Mouse (Mus musculus): ENCODE measurements at regions not wholly inside any gene's neighbourhood (a gene's known extent, or its start where the extent isn't known, plus 50 kb on each side); places are given as distances from the start of the nearest gene placed in this dataset.

- Histone ChIP-seq H3K9me3 (replicated peaks; ENCODE audit: low read length) (no peaks in the 10 kb centered on the region), H3K9ac (ENCODE audit: insufficient read depth, low read depth) (no peak overlapping the region), H3K36me3 (replicated peaks in 1 of 2; ENCODE audit: control insufficient read depth in 1 of 2, insufficient read depth in 1 of 2, low read length in 1 of 2) (no peaks in the 10 kb centered on the region), H3K4me2 (ENCODE audit: insufficient read depth, low read depth, poor library complexity, severe bottlenecking) (no peak overlapping the region), H3K27ac (ENCODE audit: insufficient read depth, low read depth) (no peak overlapping the region), H3K4me1 (ENCODE audit: control insufficient read depth in 1 of 2, insufficient read depth in 2 of 2) (peaks cover 0 to 7% of the 10 kb centered on the region in 2 experiments; a peak in 1 of 4 replicates), H3K27me3 (replicated peaks) (no peaks in the 10 kb centered on the region), H3K4me3 (replicated peaks in 1 of 3; ENCODE audit: low read depth in 2 of 3, low read length in 2 of 3, poor library complexity in 1 of 3) (no peak overlapping the region), H3K79me2 (replicated peaks; ENCODE audit: control insufficient read depth, extremely low read depth, insufficient read depth, poor library complexity, severe bottlenecking) (no peaks in the 10 kb centered on the region)
- dilution Hi-C loops (cut with MboI; ENCODE audit: extremely low pct_ligation_motif_present, extremely low pct_unique_long_range_greater_than_20kb, low sequenced_read_pairs) = no loop called here
- in situ Hi-C loops (cut with MboI; ENCODE audit: low pct_ligation_motif_present, low pct_unique_long_range_greater_than_20kb, low sequenced_read_pairs) = loop anchor here (25.0 kb wide), 1 partner anchor 386 kb away; the partner anchor contains the start of gene Ptger4
- DNase-seq (ENCODE audit: extremely low read depth) = no peak
- TF ChIP-seq POLR2AphosphoS2 (IDR thresholded peaks at IDR 0.05; ENCODE audit: low read depth, low read length) (no peak), MEF2A (IDR thresholded peaks at IDR 0.05; ENCODE audit: borderline replicate concordance, low read depth, low read length) (no peak), ZNF384 (IDR thresholded peaks at IDR 0.05; ENCODE audit: low read depth, low read length) (no peak), NRF1 (IDR thresholded peaks at IDR 0.05; ENCODE audit: low read depth, low read length) (no peak), ZKSCAN1 (IDR thresholded peaks at IDR 0.05; ENCODE audit: borderline replicate concordance, low read depth, low read length) (no peak), KAT2A (IDR thresholded peaks at IDR 0.05; ENCODE audit: insufficient replicate concordance, low read length) (no peak), CTCF (conservative IDR thresholded peaks at IDR 0.05 in 1 of 2, IDR thresholded peaks at IDR 0.05 in 1 of 2; ENCODE audit: low read depth in 2 of 2, low read length in 2 of 2) (no peak), HCFC1 (IDR thresholded peaks at IDR 0.05; ENCODE audit: low read depth, low read length) (no peak), UBTF (IDR thresholded peaks at IDR 0.05; ENCODE audit: low read depth, low read length) (no peak), ETS1 (conservative IDR thresholded peaks at IDR 0.05; ENCODE audit: low read depth, low read length) (no peak), ELF1 (IDR thresholded peaks at IDR 0.05; ENCODE audit: low read depth, low read length) (no peak), MAX (IDR thresholded peaks at IDR 0.05; ENCODE audit: low read length) (no peak), MYC (IDR thresholded peaks at IDR 0.05; ENCODE audit: low read depth, low read length) (no peak), GABPA (IDR thresholded peaks at IDR 0.05; ENCODE audit: insufficient replicate concordance, low read depth, low read length) (no peak), E2F4 (IDR thresholded peaks at IDR 0.05; ENCODE audit: insufficient replicate concordance, low read depth, low read length) (no peak), PAX5 (IDR thresholded peaks at IDR 0.05; ENCODE audit: low read length) (no peak), JUND (conservative IDR thresholded peaks at IDR 0.05; ENCODE audit: low read depth, low read length) (no peak), NELFE (IDR thresholded peaks at IDR 0.05; ENCODE audit: low read depth, low read length) (no peak)
Observed at GRCm38 (mm10) chr15:5623021-5623420, 379.0 kb upstream of the Ptger4 start.

- no peak overlapping the region; the same call in 1 of the 2 replicates for H3K4me2 ChIP-seq (ENCODE audit: insufficient read depth, low read depth, poor library complexity, severe bottlenecking)
- no peaks in the 10 kb centered on the region for H3K9me3 ChIP-seq (replicated peaks; ENCODE audit: low read length)
- H3K79me2 ChIP-seq (replicated peaks; ENCODE audit: control insufficient read depth, extremely low read depth, insufficient read depth, poor library complexity, severe bottlenecking) = no peaks in the 10 kb centered on the region
- H3K4me1 ChIP-seq (ENCODE audit: control insufficient read depth in 1 of 2, insufficient read depth in 2 of 2) = peaks cover 0 to 7% of the 10 kb centered on the region in 2 experiments; a peak in 1 of 4 replicates
- no peaks in the 10 kb centered on the region for H3K36me3 ChIP-seq (replicated peaks in 1 of 2; ENCODE audit: control insufficient read depth in 1 of 2, insufficient read depth in 1 of 2, low read length in 1 of 2)
- no peak overlapping the region for H3K27ac ChIP-seq (ENCODE audit: insufficient read depth, low read depth)
- no peaks in the 10 kb centered on the region for H3K27me3 ChIP-seq (replicated peaks)
- TF ChIP-seq RCOR1 (conservative IDR thresholded peaks at IDR 0.05; ENCODE audit: low read depth, low read length) = no peak
- TF ChIP-seq JUND (conservative IDR thresholded peaks at IDR 0.05; ENCODE audit: low read depth, low read length) = peak; percentile 28; the same call in 1 of the 2 replicates
- TF ChIP-seq IRF4 (IDR thresholded peaks at IDR 0.05; ENCODE audit: low read depth, low read length) = peak; percentile 68; the same call in 1 of the 2 replicates
- TF ChIP-seq MEF2A (IDR thresholded peaks at IDR 0.05; ENCODE audit: borderline replicate concordance, low read depth, low read length) = peak; percentile 85
- TF ChIP-seq JUN (IDR thresholded peaks at IDR 0.05; ENCODE audit: insufficient read depth, low read depth, low read length) = peak; percentile 11; the same call in 1 of the 2 replicates
- DNase-seq (ENCODE audit: extremely low read depth) = peak; percentile 18
- in situ Hi-C loops (cut with MboI; ENCODE audit: low pct_ligation_motif_present, low pct_unique_long_range_greater_than_20kb, low sequenced_read_pairs) (no loop called here), dilution Hi-C loops (cut with MboI; ENCODE audit: extremely low pct_ligation_motif_present, extremely low pct_unique_long_range_greater_than_20kb, low sequenced_read_pairs) (no loop called here)
- H3K9ac ChIP-seq (ENCODE audit: insufficient read depth, low read depth) = no peak overlapping the region
- no peak overlapping the region for H3K4me3 ChIP-seq (replicated peaks in 1 of 3; ENCODE audit: low read depth in 2 of 3, low read length in 2 of 3, poor library complexity in 1 of 3)
Observed at GRCm38 (mm10) chr15:5625367-5625766, 381.4 kb upstream of the Ptger4 start.
